Mouse (Mus musculus) kidney, embryonic 15.5 days (tissue): ENCODE results near the gene Nfic. TPM values are rescaled to one million over a fixed set of nuclear protein-coding genes. Genes with fewer than 3 reads are reported as not detected.

Experiments
- ATAC-seq: fragments of 200-750 bp; cut with Nextera tagmentation; replicated peaks from 2 replicates; pipeline ENCODE4 v1.8.0; 2017; ENCODE audit warnings: moderate TSS enrichment; ENCODE audit not compliant: low FRiP score
- H3K27ac ChIP-seq: fragments of 300-500 bp; sonication (generic); 2 replicates; pipeline ENCODE4 v1.5.1; 2015; ENCODE audit warnings: mild to moderate bottlenecking, inconsistent platforms
- H3K27me3 ChIP-seq: fragments of 300-500 bp; sonication (generic); 2 replicates; pipeline ENCODE4 v1.6.1; 2015; ENCODE audit warnings: inconsistent platforms
- H3K36me3 ChIP-seq: fragments of 300-500 bp; sonication (generic); 2 replicates; pipeline ENCODE4 v1.6.1; 2015; ENCODE audit warnings: inconsistent platforms
- H3K4me1 ChIP-seq: fragments of 300-500 bp; sonication (generic); 2 replicates; pipeline ENCODE4 v1.6.1; 2015; ENCODE audit warnings: inconsistent platforms
- H3K4me2 ChIP-seq: fragments of 300-500 bp; sonication (generic); 2 replicates; pipeline ENCODE4 v1.6.1; 2015; ENCODE audit warnings: moderate library complexity, mild to moderate bottlenecking, inconsistent platforms
- H3K4me3 ChIP-seq: fragments of 300-500 bp; sonication (generic); replicated peaks from 2 replicates; pipeline ENCODE4 v1.5.1; 2015; ENCODE audit warnings: mild to moderate bottlenecking, inconsistent platforms
- H3K9ac ChIP-seq: fragments of 300-500 bp; sonication (generic); 2 replicates; pipeline ENCODE4 v1.6.1; 2015; ENCODE audit warnings: mild to moderate bottlenecking, inconsistent platforms
- H3K9me3 ChIP-seq: fragments of 300-500 bp; sonication (generic); replicated peaks from 2 replicates; pipeline ENCODE4 v1.6.1; 2016; ENCODE audit warnings: inconsistent platforms
- WGBS: fragments of 180-500 bp; shearing (Covaris S2); methylation state at CpG from one replicate; pipeline ENCODE4 v1.1.7; 2015; ENCODE audit warnings: mixed read lengths; 5-methylcytosine and 5-hydroxymethylcytosine counted together
- microRNA-seq: library from miRNA; unstranded; fragments of <30 nt; microRNA quantifications from one replicate; pipeline ENCODE4, GENCODE M21; 2016
- polyA plus RNA-seq: library from polyadenylated mRNA; unstranded; fragments of >200 nt; fragmentation: Nextera tagmentation; extraction: Ambion mirVana; gene quantifications from 2 replicates; pipeline ENCODE4 v1.2.1, GENCODE M21; 2015

The Nfic gene
- polyA plus RNA-seq, 1 experiment from 2014 or later = 84.5 TPM

GRCm38 (mm10) chr10:81350351-81351063 lies 104.9 kb downstream of the Nfic start, which contains the start of gene Hmg20b:
Gene Hmg20b, minus strand, starts transcription at chr10:81350480.
- H3K9ac ChIP-seq = peak within 1 kb of the TSS; percentile 80

GRCm38 (mm10) chr10:81349961-81350350 lies 105.5 kb downstream of the Nfic start:
- WGBS = under 1% methylated on average over 29 of the region's 29 CpGs
- Histone ChIP-seq H3K36me3 (peaks cover 24% of the 10 kb centered on the region), H3K4me1 (peaks cover 41% of the 10 kb centered on the region), H3K27ac (peak overlapping the region; percentile 81), H3K4me3 (peak overlapping the region; percentile 84), H3K9ac (peak overlapping the region; percentile 80), H3K9me3 (no peaks in the 10 kb centered on the region), H3K4me2 (peak overlapping the region; percentile 90), H3K27me3 (peaks cover 3% of the 10 kb centered on the region; the same call in 1 of the 2 replicates)
- ATAC-seq = peak; percentile 31

More at GRCm38 (mm10) chr10:81350351-81351063, 104.9 kb downstream of the Nfic start, which contains the start of gene Hmg20b:
- H3K4me1 ChIP-seq = peaks cover 41% of the 10 kb centered on the region
- peaks cover 22% of the 10 kb centered on the region for H3K36me3 ChIP-seq
- peak within 1 kb of the TSS; percentile 81 for H3K27ac ChIP-seq
- no peaks in the 10 kb centered on the region for H3K9me3 ChIP-seq
- ATAC-seq = peak; percentile 93
- peak within 1 kb of the TSS; percentile 84 for H3K4me3 ChIP-seq
- H3K27me3 ChIP-seq = no peaks in the 10 kb centered on the region
- peak within 1 kb of the TSS; percentile 90 for H3K4me2 ChIP-seq
- under 1% methylated on average over 54 of the region's 54 CpGs for WGBS

GRCm38 (mm10) chr10:81349146-81349545 lies 106.3 kb downstream of the Nfic start:
- Histone ChIP-seq H3K36me3 (peaks cover 24% of the 10 kb centered on the region), H3K4me2 (peak overlapping the region; percentile 90), H3K4me3 (peak overlapping the region; percentile 84), H3K9ac (peak overlapping the region; percentile 80), H3K4me1 (peaks cover 41% of the 10 kb centered on the region), H3K9me3 (no peaks in the 10 kb centered on the region), H3K27me3 (peaks cover 11% of the 10 kb centered on the region), H3K27ac (peak overlapping the region; percentile 60)
- ATAC-seq = no peak
- 3% methylated on average over 12 of the region's 12 CpGs for WGBS

- ATAC-seq = peak; percentile 20
- Histone ChIP-seq H3K4me3 (peak overlapping the region; percentile 35), H3K4me2 (peak overlapping the region; percentile 61), H3K27ac (peak overlapping the region; percentile 9; the same call in 1 of the 2 replicates), H3K4me1 (peaks cover 54% of the 10 kb centered on the region), H3K9me3 (no peaks in the 10 kb centered on the region), H3K36me3 (peaks cover 24% of the 10 kb centered on the region), H3K27me3 (peaks cover 36% of the 10 kb centered on the region), H3K9ac (peak overlapping the region; percentile 3; the same call in 1 of the 2 replicates)
- 8% methylated on average over 55 of the region's 55 CpGs for WGBS
Measured at GRCm38 (mm10) chr10:81346453-81347067, 108.9 kb downstream of the Nfic start.

Small RNA genes within 50 kb of the gene (microRNA-seq; reads per million reads assigned to microRNA genes)
- gene Gm25595 (not detected), gene Mir1191b (0.59 reads per million), gene Mir6913 (not detected)

Other genes starting within 250 kb of the Nfic start
- gene Atcay, start 224.8 kb downstream of the Nfic start, polyA plus RNA-seq = 0.28 and 0.51 TPM in 2 replicates
- 6.8 and 7.3 TPM in 2 replicates for gene Zfr2, start 222.5 kb downstream of the Nfic start, polyA plus RNA-seq
- gene Matk, start 202.7 kb downstream of the Nfic start, polyA plus RNA-seq = 5.8 and 6.8 TPM in 2 replicates
- gene Mrpl54, start 188.7 kb downstream of the Nfic start, polyA plus RNA-seq = 230 and 244 TPM in 2 replicates
- 59.7 and 63.4 TPM in 2 replicates for gene Apba3, start 188.7 kb downstream of the Nfic start, polyA plus RNA-seq
- gene Tjp3, start 164.1 kb downstream of the Nfic start, polyA plus RNA-seq = 15.9 and 18.1 TPM in 2 replicates
- 51.0 and 61.3 TPM in 2 replicates for gene Pip5k1c, start 162.7 kb downstream of the Nfic start, polyA plus RNA-seq
- 38.8 and 44.2 TPM in 2 replicates for gene Cactin, start 134.5 kb downstream of the Nfic start, polyA plus RNA-seq
- gene Tbxa2r, start 126.9 kb downstream of the Nfic start, polyA plus RNA-seq = 14.4 and 18.3 TPM in 2 replicates
- gene Gipc3, start 112.4 kb downstream of the Nfic start, polyA plus RNA-seq = 0.08 TPM in 1 of 2 replicates, not detected in the other
- 87.0 and 94.6 TPM in 2 replicates for gene Hmg20b, start 105.2 kb downstream of the Nfic start, polyA plus RNA-seq
- 10.3 and 11.5 TPM in 2 replicates for gene Mfsd12, start 98.1 kb downstream of the Nfic start, polyA plus RNA-seq
- gene 4930404N11Rik, start 89.8 kb downstream of the Nfic start, polyA plus RNA-seq = 0.62 and 1.6 TPM in 2 replicates
- gene Fzr1, start 77.1 kb downstream of the Nfic start, polyA plus RNA-seq = 105 and 114 TPM in 2 replicates
- 79.7 and 82.2 TPM in 2 replicates for gene Dohh, start 71.2 kb downstream of the Nfic start, polyA plus RNA-seq
- 2.5 and 4.1 TPM in 2 replicates for gene Gm48551, start 71.2 kb downstream of the Nfic start, polyA plus RNA-seq
- gene Gm48552, start 66.6 kb downstream of the Nfic start, polyA plus RNA-seq = 1.6 and 2.1 TPM in 2 replicates
- 26.0 and 29.4 TPM in 2 replicates for gene Smim24, start 62.6 kb downstream of the Nfic start, polyA plus RNA-seq
- gene Celf5, start 27.1 kb upstream of the Nfic start, polyA plus RNA-seq = 0.50 and 0.82 TPM in 2 replicates
- 85.7 and 93.5 TPM in 2 replicates for gene Ncln, start 40.8 kb upstream of the Nfic start, polyA plus RNA-seq
- 1.2 and 1.4 TPM in 2 replicates for gene S1pr4, start 44.5 kb upstream of the Nfic start, polyA plus RNA-seq
- 0.89 and 1.00 TPM in 2 replicates for gene Gna15, start 68.6 kb upstream of the Nfic start, polyA plus RNA-seq
- 79.0 and 88.6 TPM in 2 replicates for gene Gna11, start 89.6 kb upstream of the Nfic start, polyA plus RNA-seq
- 535 and 630 TPM in 2 replicates for gene Aes, start 103.9 kb upstream of the Nfic start, polyA plus RNA-seq
- 39.3 and 45.6 TPM in 2 replicates for gene Tle2, start 118.9 kb upstream of the Nfic start, polyA plus RNA-seq
- gene Tle6, start 145.4 kb upstream of the Nfic start, polyA plus RNA-seq = 15.6 and 16.8 TPM in 2 replicates
- 0.62 and 0.84 TPM in 2 replicates for gene BC025920, start 150.6 kb upstream of the Nfic start, polyA plus RNA-seq
- gene Sirt6, start 172.2 kb upstream of the Nfic start, polyA plus RNA-seq = 40.0 and 42.8 TPM in 2 replicates
- gene Ankrd24, start 172.9 kb upstream of the Nfic start, polyA plus RNA-seq = 15.2 and 17.3 TPM in 2 replicates
- gene Gm10778, start 193.4 kb upstream of the Nfic start, polyA plus RNA-seq = 3.8 and 5.0 TPM in 2 replicates
- 16.9 and 18.6 TPM in 2 replicates for gene Zfp433, start 249.2 kb upstream of the Nfic start, polyA plus RNA-seq